Mouse (Mus musculus) right cerebral cortex, postnatal 25 days (tissue): Measurements from ENCODE around the gene Oxct2b.
"Not testable (repeated sequence)": the region's sequence is repeated elsewhere in the genome, so short reads cannot be mapped to it uniquely, and the experiment has no call there.

ENCODE experiments used
- DNase-seq: peaks from one replicate; pipeline ENCODE4 v3.0.0; 2022

The Oxct2b gene

GRCm38 (mm10) chr4:123116011-123116410, at the start of gene Oxct2b:
Gene Oxct2b, plus strand, starts transcription at chr4:123116266.
- no peak for DNase-seq

DNA sequence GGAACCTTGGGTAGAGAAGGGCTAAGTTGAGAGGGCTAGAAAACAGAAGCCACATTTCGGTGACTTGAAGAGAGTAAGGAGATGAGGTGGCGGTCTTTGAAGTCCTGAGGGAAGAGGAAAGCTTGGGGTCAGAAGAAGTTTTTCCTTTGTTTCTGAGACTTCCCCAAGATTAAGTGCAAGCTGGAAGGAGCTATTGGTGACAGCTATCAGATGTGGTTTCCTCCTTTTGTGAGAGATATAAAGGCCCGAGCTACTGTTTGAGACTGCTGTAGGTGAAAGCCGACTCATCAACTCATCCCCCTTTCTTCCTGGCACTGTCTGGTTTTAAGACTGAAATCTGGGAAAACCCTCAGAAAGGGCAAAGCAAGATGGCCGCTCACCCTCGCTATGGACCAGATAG, 47.4 kb upstream of the Oxct2b start:
- DNase-seq = no peak

GRCm38 (mm10) chr4:123071266-123071966, 44.6 kb upstream of the Oxct2b start:
- no peak for DNase-seq

DNA sequence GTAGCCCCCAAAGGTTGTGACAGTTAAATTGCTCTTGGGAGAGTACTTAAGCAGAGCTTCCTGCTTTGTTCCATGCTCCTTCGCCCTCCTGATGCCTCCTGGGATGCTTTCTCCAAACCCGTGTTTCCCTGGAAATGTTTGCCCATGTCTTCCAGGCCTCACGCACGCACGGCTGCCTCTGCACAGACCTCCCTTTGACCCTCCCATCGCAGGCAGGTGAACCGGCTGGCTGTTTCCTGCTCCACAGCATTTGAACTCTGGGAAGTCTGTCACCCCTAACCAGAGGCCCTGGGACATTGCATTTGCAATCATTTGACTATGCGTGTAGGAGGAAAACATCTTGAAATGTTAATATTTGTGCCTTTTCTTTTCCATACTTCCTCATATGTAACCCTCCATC, 39.1 kb upstream of the Oxct2b start:
- no peak for DNase-seq

GRCm38 (mm10) chr4:123078231-123078630, 37.8 kb upstream of the Oxct2b start:
- no peak for DNase-seq

- peak; percentile 51 for DNase-seq
Observed at GRCm38 (mm10) chr4:123080791-123081190, 35.3 kb upstream of the Oxct2b start.

DNA sequence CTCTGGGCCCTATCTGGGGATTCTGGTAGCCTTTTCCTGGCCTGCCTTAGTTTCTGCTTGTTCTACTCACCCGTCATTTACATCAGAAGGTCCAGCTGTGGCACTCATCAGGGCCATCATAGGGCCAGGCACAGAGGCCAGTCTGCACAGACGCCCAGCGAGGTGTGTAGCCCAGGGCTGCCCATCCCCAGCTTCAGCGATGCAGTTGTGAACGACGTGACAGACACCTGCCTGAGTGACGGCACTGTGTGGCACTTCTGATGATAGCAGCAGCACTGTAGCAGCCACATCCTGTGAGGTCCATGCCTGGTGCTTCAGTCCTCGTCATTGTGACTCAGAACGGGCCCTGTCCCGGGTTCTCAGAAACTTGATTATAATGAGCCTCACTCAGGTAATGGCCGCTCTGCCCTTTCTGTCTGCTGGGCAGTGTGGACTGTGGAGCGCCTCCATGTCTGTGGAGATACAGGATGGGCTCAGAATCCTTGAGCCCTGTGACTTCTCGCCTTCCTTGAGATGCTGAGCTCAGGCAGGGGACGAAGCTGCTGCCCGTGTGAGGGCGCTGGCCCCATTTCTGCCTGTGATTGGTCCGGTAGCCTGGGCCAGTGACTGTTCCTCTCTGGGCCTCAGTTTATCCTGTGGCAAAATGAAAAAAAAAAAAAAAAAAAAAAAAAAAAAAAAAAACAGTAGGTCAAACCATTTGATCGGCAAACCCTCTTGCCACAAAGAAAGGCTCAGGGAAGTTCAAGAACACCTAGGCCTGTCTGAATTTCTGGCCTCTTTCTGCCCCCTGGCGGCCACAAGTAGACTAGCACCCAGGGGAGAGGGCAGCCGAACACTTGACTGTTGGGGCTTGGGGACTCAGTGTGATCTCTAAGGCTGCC, 33.5 kb upstream of the Oxct2b start:
- DNase-seq = peak; percentile 52

GRCm38 (mm10) chr4:123083323-123083902, 32.7 kb upstream of the Oxct2b start:
- DNase-seq = no peak

GRCm38 (mm10) chr4:123085290-123085689, 30.8 kb upstream of the Oxct2b start:
- DNase-seq = no peak

DNA sequence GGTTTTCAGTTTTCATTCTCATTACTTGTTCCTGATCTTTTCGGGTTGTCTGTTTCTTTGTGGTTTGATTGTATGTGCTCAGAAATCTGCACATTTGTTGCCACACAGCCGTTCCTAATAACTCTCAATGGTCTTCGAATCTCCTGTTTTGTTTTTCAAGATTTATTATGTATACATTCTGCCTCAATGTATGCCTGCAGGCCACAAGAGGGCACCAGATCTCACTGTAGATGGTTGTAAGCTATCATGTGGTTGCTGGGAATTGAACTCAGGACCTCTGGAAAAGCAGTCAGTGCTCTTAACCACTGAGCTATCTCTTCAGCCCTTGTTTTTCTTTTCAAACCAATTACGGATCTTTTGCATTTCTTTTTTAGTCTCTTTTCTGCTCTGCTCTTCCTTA, 29.7 kb upstream of the Oxct2b start:
- DNase-seq = no peak

GRCm38 (mm10) chr4:123092621-123093020, 23.4 kb upstream of the Oxct2b start:
- no peak for DNase-seq

DNA sequence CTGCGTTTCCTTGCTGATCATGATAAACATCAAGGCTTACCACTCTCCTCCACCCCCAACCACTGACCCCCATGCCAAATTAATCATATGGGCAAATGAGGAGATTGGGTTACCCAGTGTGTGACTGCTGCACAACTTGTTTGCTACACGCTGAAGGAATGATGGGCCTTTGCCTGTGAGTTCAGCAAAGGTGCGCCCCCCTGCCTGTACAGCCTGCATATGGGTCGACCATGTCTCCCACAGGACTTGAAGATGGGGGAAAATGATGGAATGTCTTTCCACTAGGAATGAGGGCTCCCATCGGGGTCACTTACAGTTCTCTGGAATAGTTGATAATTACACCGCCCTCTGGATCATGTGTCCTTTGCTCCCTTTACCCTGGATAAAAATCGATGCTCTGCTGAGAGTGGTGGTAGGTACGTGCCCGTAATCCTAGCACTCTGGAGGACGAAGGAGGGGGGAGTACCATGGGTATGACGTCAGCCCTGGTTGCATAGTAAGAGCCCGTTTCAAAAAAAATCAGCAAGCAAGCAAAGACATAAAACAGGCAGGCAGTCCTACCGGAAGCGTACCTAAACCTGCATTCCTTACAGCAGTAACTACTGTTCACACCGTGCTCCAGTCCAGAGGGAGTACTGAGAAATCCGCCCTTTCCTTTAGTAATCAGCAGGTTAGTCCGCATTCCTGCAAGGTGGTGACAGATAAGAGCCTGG, 22.8 kb upstream of the Oxct2b start:
- DNase-seq = no peak

DNA sequence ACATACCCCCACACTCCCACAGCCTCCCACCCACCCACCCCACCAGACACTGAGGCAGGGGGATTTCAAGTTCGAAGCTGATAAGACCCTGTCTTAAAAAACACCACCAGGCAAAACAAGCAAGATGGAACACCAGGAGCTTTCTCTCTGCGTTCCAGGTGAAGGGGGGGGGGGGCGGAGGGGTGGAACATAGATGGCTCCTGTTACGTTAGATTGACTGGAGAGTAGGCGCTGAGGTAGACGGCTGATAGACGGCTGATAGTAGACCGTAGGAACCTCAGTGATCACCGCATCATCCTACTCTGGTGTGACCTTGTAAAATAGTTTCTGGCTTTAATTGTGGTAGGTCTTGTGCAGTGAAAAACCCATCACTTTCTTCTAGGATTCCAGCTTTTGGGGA, 22.2 kb upstream of the Oxct2b start:
- no peak for DNase-seq

GRCm38 (mm10) chr4:123104651-123105450, 11.2 kb upstream of the Oxct2b start, which contains the start of gene Bmp8b:
Gene Bmp8b, plus strand, starts transcription at chr4:123105165.
- no peak for DNase-seq

GRCm38 (mm10) chr4:123105451-123105790, 10.6 kb upstream of the Oxct2b start:
- DNase-seq = no peak

GRCm38 (mm10) chr4:123105929-123106328, 10.1 kb upstream of the Oxct2b start:
- DNase-seq = not testable (repeated sequence)

- DNase-seq = no peak
Observed at GRCm38 (mm10) chr4:123106864-123107263, 9.2 kb upstream of the Oxct2b start.

- DNase-seq = no peak
Observed at GRCm38 (mm10) chr4:123108056-123108455, 8.0 kb upstream of the Oxct2b start.

GRCm38 (mm10) chr4:123110751-123111150, 5.3 kb upstream of the Oxct2b start:
- DNase-seq = peak; percentile 30

- DNase-seq = not testable (repeated sequence)
Observed at GRCm38 (mm10) chr4:123111275-123111983, 4.6 kb upstream of the Oxct2b start.

GRCm38 (mm10) chr4:123112216-123112764, 3.8 kb upstream of the Oxct2b start:
- DNase-seq = no peak
